Mouse (Mus musculus) MEL (cell line): ENCODE results near the gene Fabp7. TPM values are rescaled to one million over a fixed set of nuclear protein-coding genes. Genes with fewer than 3 reads are reported as not detected.

ENCODE experiments used
- DNase-seq: peaks from one replicate; pipeline ENCODE4 v3.0.0; 2011; ENCODE audit warnings: low read depth, low spot score
- H3K27ac ChIP-seq: 2 replicates; pipeline ENCODE4 v1.5.1; 2012; ENCODE audit warnings: low read depth, mild to moderate bottlenecking, control low read depth, low read length, moderate library complexity; ENCODE audit not compliant: control insufficient read depth
- H3K27me3 ChIP-seq, 2 experiments: fragments of 150-350 bp in 1 of 2; sonication (generic) in 1 of 2; 2 replicates each; pipeline ENCODE4 v1.6.1; 2012; ENCODE audit warnings: low read length in 2 of 2, mild to moderate bottlenecking in 2 of 2, improper control_type of control experiment in 1 of 2, moderate library complexity in 1 of 2; ENCODE audit not compliant: insufficient read depth in 2 of 2, control insufficient read depth in 1 of 2
- H3K36me3 ChIP-seq, 2 experiments: 2 replicates each; pipeline ENCODE4 v1.6.1; 2012 to 2014; ENCODE audit warnings: low read length in 2 of 2, improper control_type of control experiment in 1 of 2, inconsistent platforms in 1 of 2, mild to moderate bottlenecking in 1 of 2; ENCODE audit not compliant: insufficient read depth in 2 of 2, control insufficient read depth in 1 of 2
- H3K4me1 ChIP-seq, 2 experiments: fragments of 150-350 bp in 1 of 2; sonication (generic) in 1 of 2; 2 replicates each; pipeline ENCODE4 v1.6.1; 2012; ENCODE audit warnings: low read length in 2 of 2, improper control_type of control experiment in 1 of 2, mild to moderate bottlenecking in 1 of 2; ENCODE audit not compliant: insufficient read depth in 2 of 2, control insufficient read depth in 1 of 2
- H3K4me3 ChIP-seq, 2 experiments: fragments of 150-350 bp in 1 of 2; sonication (generic) in 1 of 2; 2 replicates each; pipeline ENCODE4 v1.5.1; 2012; ENCODE audit warnings: low read depth in 2 of 2, low read length in 2 of 2, mild to moderate bottlenecking in 2 of 2, moderate library complexity in 2 of 2, control low read depth in 1 of 2, improper control_type of control experiment in 1 of 2; ENCODE audit not compliant: control insufficient read depth in 1 of 2, insufficient read depth in 1 of 2
- H3K79me2 ChIP-seq: 2 replicates; pipeline ENCODE4 v1.6.1; 2012; ENCODE audit warnings: mild to moderate bottlenecking, low read length, moderate library complexity; ENCODE audit not compliant: control insufficient read depth, poor library complexity, insufficient read depth
- H3K9ac ChIP-seq: 2 replicates; pipeline ENCODE4 v1.6.1; 2012; ENCODE audit warnings: low read depth, mild to moderate bottlenecking, control low read depth, low read length, moderate library complexity; ENCODE audit not compliant: control insufficient read depth, poor library complexity, severe bottlenecking
- H3K9me3 ChIP-seq: fragments of 150-350 bp; sonication (generic); replicated peaks from 2 replicates; pipeline ENCODE4 v1.6.1; 2012; ENCODE audit warnings: mild to moderate bottlenecking, low read length, improper control_type of control experiment, moderate library complexity; ENCODE audit not compliant: insufficient read depth
- BHLHE40 ChIP-seq: IDR thresholded peaks from 2 replicates; pipeline ENCODE4 v1.6.1; 2012; ENCODE audit warnings: low read depth, mild to moderate bottlenecking, inconsistent platforms, low read length, improper control_type of control experiment, borderline replicate concordance
- CHD1 ChIP-seq: IDR thresholded peaks from 2 replicates; pipeline ENCODE4 v1.6.1; 2012; ENCODE audit warnings: low read depth, mild to moderate bottlenecking, inconsistent platforms, low read length, improper control_type of control experiment
- CHD2 ChIP-seq: IDR thresholded peaks from 2 replicates; pipeline ENCODE4 v1.6.1; 2011; ENCODE audit warnings: low read length, improper control_type of control experiment
- CTCF ChIP-seq, 3 experiments: IDR thresholded peaks in 2 of 3; conservative IDR thresholded peaks in 1 of 3; 2 replicates each; pipeline ENCODE4 v1.5.1; 2011 to 2012; ENCODE audit warnings: low read length in 3 of 3, low read depth in 2 of 3, mild to moderate bottlenecking in 2 of 3, improper control_type of control experiment in 1 of 3, inconsistent platforms in 1 of 3, mixed read lengths in 1 of 3, moderate library complexity in 1 of 3; ENCODE audit not compliant: control insufficient read depth in 1 of 3, insufficient read depth in 1 of 3, poor library complexity in 1 of 3, severe bottlenecking in 1 of 3
- EP300 ChIP-seq, 2 experiments: IDR thresholded peaks; 2 replicates each; pipeline ENCODE4 v1.6.1; 2011; ENCODE audit warnings: improper control_type of control experiment in 2 of 2, low read length in 2 of 2, low read depth in 1 of 2, mild to moderate bottlenecking in 1 of 2
- ETS1 ChIP-seq: IDR thresholded peaks from 2 replicates; pipeline ENCODE4 v1.6.1; 2012; ENCODE audit warnings: low read depth, mild to moderate bottlenecking, inconsistent platforms, low read length, improper control_type of control experiment, moderate library complexity
- GABPA ChIP-seq: IDR thresholded peaks from 2 replicates; pipeline ENCODE4 v1.6.1; 2012; ENCODE audit warnings: low read depth, mild to moderate bottlenecking, inconsistent platforms, low read length, improper control_type of control experiment, moderate library complexity
- HCFC1 ChIP-seq: IDR thresholded peaks from 2 replicates; pipeline ENCODE4 v1.6.1; 2012; ENCODE audit warnings: low read depth, mild to moderate bottlenecking, inconsistent platforms, low read length, improper control_type of control experiment, moderate library complexity
- JUND ChIP-seq: IDR thresholded peaks from 2 replicates; pipeline ENCODE4 v1.6.1; 2011; ENCODE audit warnings: low read depth, mild to moderate bottlenecking, improper control_type of control experiment, low read length
- KAT2A ChIP-seq: conservative IDR thresholded peaks from 2 replicates; pipeline ENCODE4 v1.6.1; 2012; ENCODE audit warnings: low read depth, low read length, improper control_type of control experiment, inconsistent platforms
- MAFK ChIP-seq: IDR thresholded peaks from 2 replicates; pipeline ENCODE4 v1.6.1; 2011; ENCODE audit warnings: low read depth, mild to moderate bottlenecking, low read length, improper control_type of control experiment, borderline replicate concordance
- MAZ ChIP-seq: IDR thresholded peaks from 2 replicates; pipeline ENCODE4 v1.6.1; 2012; ENCODE audit warnings: low read depth, mild to moderate bottlenecking, inconsistent platforms, low read length, improper control_type of control experiment
- MYB ChIP-seq: IDR thresholded peaks from 2 replicates; pipeline ENCODE4 v1.6.1; 2011; ENCODE audit warnings: mild to moderate bottlenecking, low read depth, low read length, improper control_type of control experiment
- MYC ChIP-seq: IDR thresholded peaks from 2 replicates; pipeline ENCODE4 v1.6.1; 2011; ENCODE audit warnings: low read depth, mild to moderate bottlenecking, low read length, improper control_type of control experiment, moderate library complexity
- NELFE ChIP-seq: IDR thresholded peaks from 2 replicates; pipeline ENCODE4 v1.6.1; 2011; ENCODE audit warnings: low read depth, low read length, improper control_type of control experiment
- POLR2A ChIP-seq, 2 experiments: IDR thresholded peaks; 2 replicates each; pipeline ENCODE4 v1.6.1; 2011 to 2012; ENCODE audit warnings: low read length in 2 of 2, mild to moderate bottlenecking in 2 of 2, control low read depth in 1 of 2, improper control_type of control experiment in 1 of 2, low read depth in 1 of 2, moderate library complexity in 1 of 2; ENCODE audit not compliant: control insufficient read depth in 1 of 2, insufficient read depth in 1 of 2, poor library complexity in 1 of 2
- POLR2AphosphoS2 ChIP-seq: IDR thresholded peaks from 2 replicates; pipeline ENCODE4 v1.6.1; 2011; ENCODE audit warnings: low read length, improper control_type of control experiment
- POLR2AphosphoS5 ChIP-seq: IDR thresholded peaks from 2 replicates; pipeline ENCODE4 v1.6.1; 2012; ENCODE audit warnings: low read depth, borderline replicate concordance, mild to moderate bottlenecking, inconsistent platforms, low read length, moderate library complexity, mixed read lengths
- RAD21 ChIP-seq: IDR thresholded peaks from 2 replicates; pipeline ENCODE4 v1.6.1; 2011; ENCODE audit warnings: mild to moderate bottlenecking, low read depth, low read length, improper control_type of control experiment
- RCOR1 ChIP-seq: IDR thresholded peaks from 2 replicates; pipeline ENCODE4 v1.6.1; 2012; ENCODE audit warnings: low read depth, mild to moderate bottlenecking, inconsistent platforms, low read length, improper control_type of control experiment
- SIN3A ChIP-seq: IDR thresholded peaks from 2 replicates; pipeline ENCODE4 v1.6.1; 2012; ENCODE audit warnings: low read length, improper control_type of control experiment, inconsistent platforms
- TAL1 ChIP-seq: IDR thresholded peaks from 2 replicates; pipeline ENCODE4 v1.6.1; 2012; ENCODE audit warnings: mild to moderate bottlenecking, inconsistent platforms, low read length, moderate library complexity, mixed read lengths
- TCF12 ChIP-seq: IDR thresholded peaks from 2 replicates; pipeline ENCODE4 v1.6.1; 2014; ENCODE audit warnings: low read depth, mild to moderate bottlenecking, inconsistent platforms, low read length, improper control_type of control experiment, moderate library complexity
- UBTF ChIP-seq: IDR thresholded peaks from 2 replicates; pipeline ENCODE4 v1.6.1; 2012; ENCODE audit warnings: low read depth, mild to moderate bottlenecking, inconsistent platforms, low read length, improper control_type of control experiment, moderate library complexity, borderline replicate concordance; ENCODE audit not compliant: insufficient read depth
- USF1 ChIP-seq: IDR thresholded peaks from 2 replicates; pipeline ENCODE4 v1.6.1; 2014; ENCODE audit warnings: low read depth, mild to moderate bottlenecking, inconsistent platforms, low read length, improper control_type of control experiment, moderate library complexity
- ZC3H11A ChIP-seq: IDR thresholded peaks from 2 replicates; pipeline ENCODE4 v1.6.1; 2012; ENCODE audit warnings: low read depth, mild to moderate bottlenecking, inconsistent platforms, low read length, improper control_type of control experiment
- ZKSCAN1 ChIP-seq: IDR thresholded peaks from 2 replicates; pipeline ENCODE4 v1.6.1; 2012; ENCODE audit warnings: low read depth, mild to moderate bottlenecking, inconsistent platforms, low read length, improper control_type of control experiment, moderate library complexity
- ZMIZ1 ChIP-seq: IDR thresholded peaks from 2 replicates; pipeline ENCODE4 v1.6.1; 2012; ENCODE audit warnings: low read depth, mild to moderate bottlenecking, inconsistent platforms, low read length, improper control_type of control experiment, moderate library complexity
- ZNF384 ChIP-seq: IDR thresholded peaks from 2 replicates; pipeline ENCODE4 v1.6.1; 2012; ENCODE audit warnings: low read depth, mild to moderate bottlenecking, inconsistent platforms, low read length, improper control_type of control experiment
- polyA plus RNA-seq, 2 experiments: library from polyadenylated mRNA; stranded (reverse) in 1 of 2; unstranded in 1 of 2; fragments of >175 nt in 1 of 2; fragments of >200 nt in 1 of 2; gene quantifications; 2 replicates each; pipeline versions ENCODE4 v1.2.1 to v1.2.4; 2012; ENCODE audit warnings: low replicate concordance in 2 of 2, low read depth in 1 of 2; ENCODE audit not compliant: insufficient read length in 2 of 2, insufficient read depth in 1 of 2, missing spikeins in 1 of 2
- total RNA-seq: library from RNA; depleted of rRNA; stranded (reverse); fragments of 300-350 nt; gene quantifications from 2 replicates; pipeline ENCODE4 v1.2.3, GENCODE M21; 2012

Fabp7 gene
- total and polyA plus RNA-seq, 3 experiments: 4.1 to 26.4 TPM; not detected in 1

DNA sequence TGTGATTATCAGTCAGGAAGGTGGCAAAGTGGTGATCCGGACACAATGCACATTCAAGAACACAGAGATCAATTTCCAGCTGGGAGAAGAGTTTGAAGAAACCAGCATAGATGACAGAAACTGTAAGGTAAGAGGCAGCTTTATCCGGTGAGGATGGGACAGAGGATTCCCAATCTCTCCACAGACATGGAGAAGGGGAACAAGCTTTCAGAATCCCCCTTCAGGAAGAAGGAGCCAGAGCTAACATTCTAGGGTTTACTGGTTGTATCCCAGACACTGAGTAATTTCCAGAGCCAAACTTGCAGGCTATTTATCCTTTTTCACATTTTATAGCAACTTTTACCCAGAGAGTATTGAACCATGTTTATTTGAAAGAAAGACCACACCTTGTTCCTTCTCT, 871 bp downstream of the Fabp7 start:
- no peak overlapping the region for H3K27ac ChIP-seq
- no peaks in the 10 kb centered on the region for H3K27me3 ChIP-seq
- H3K9ac ChIP-seq: no peak overlapping the region
- no peaks in the 10 kb centered on the region for H3K9me3 ChIP-seq
- H3K4me1 ChIP-seq: no peaks in the 10 kb centered on the region
- no peak for TF ChIP-seq POLR2AphosphoS5
- no peak for TF ChIP-seq MAZ
- TF ChIP-seq ZKSCAN1: no peak
- TF ChIP-seq UBTF: no peak
- no peak for TF ChIP-seq JUND
- TF ChIP-seq KAT2A: no peak
- no peak for TF ChIP-seq CHD1
- no peak for TF ChIP-seq ZC3H11A
- no peak for TF ChIP-seq MAFK
- TF ChIP-seq MYB: no peak
- no peak for TF ChIP-seq MYC
- no peak for TF ChIP-seq RAD21
- no peak for TF ChIP-seq USF1
- TF ChIP-seq BHLHE40: no peak
- TF ChIP-seq ZNF384: no peak
- no peak for TF ChIP-seq RCOR1
- TF ChIP-seq HCFC1: no peak
- TF ChIP-seq CHD2: no peak
- no peak for TF ChIP-seq ZMIZ1
- TF ChIP-seq, all 39 proteins: peak for 0
- Histone ChIP-seq H3K36me3 (no peaks in the 10 kb centered on the region), H3K79me2 (no peaks in the 10 kb centered on the region), H3K4me3 (no peak overlapping the region)
- no peak for DNase-seq

DNA sequence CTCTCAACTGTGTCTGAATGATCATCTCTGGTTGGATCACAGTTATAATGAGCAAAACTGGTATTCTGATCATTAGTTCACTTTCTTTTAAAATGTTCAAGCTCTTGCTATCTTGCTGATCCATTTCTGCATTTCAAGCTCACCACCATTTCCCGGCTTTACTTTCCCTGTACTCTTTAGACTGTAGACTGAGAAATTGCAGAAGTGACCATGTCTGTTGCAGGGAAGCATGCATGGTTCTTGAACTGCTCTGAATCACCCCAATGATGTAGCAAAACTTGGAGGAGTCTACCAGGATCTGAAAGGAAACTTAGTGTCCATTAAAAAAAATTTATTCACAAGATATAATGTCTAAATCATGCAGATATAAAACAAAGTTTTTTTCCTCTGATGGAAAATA, 8.3 kb downstream of the Fabp7 start:
- Histone ChIP-seq H3K9me3 (no peaks in the 10 kb centered on the region), H3K9ac (no peak overlapping the region), H3K27me3 (no peaks in the 10 kb centered on the region)
- DNase-seq: no peak
- TF ChIP-seq TAL1 (no peak), SIN3A (no peak), JUND (no peak), TCF12 (no peak), ZMIZ1 (no peak), MYB (no peak), POLR2AphosphoS5 (no peak), CTCF (IDR thresholded peaks at IDR 0.05 in 2 of 3, conservative IDR thresholded peaks at IDR 0.05 in 1 of 3; ENCODE audit: control insufficient read depth in 1 of 3, insufficient read depth in 1 of 3, low read depth in 2 of 3, low read length in 3 of 3, poor library complexity in 1 of 3, severe bottlenecking in 1 of 3) (no peak), KAT2A (no peak), NELFE (no peak), ETS1 (no peak), EP300 (IDR thresholded peaks at IDR 0.05; ENCODE audit: low read depth in 1 of 2, low read length in 2 of 2) (no peak), POLR2AphosphoS2 (no peak), CHD2 (no peak), GABPA (no peak), POLR2A (IDR thresholded peaks at IDR 0.05; ENCODE audit: control insufficient read depth in 1 of 2, insufficient read depth in 1 of 2, low read depth in 1 of 2, low read length in 2 of 2, poor library complexity in 1 of 2) (no peak)
- TF ChIP-seq, all 39 proteins: peak for 0
- Histone ChIP-seq H3K79me2 (no peaks in the 10 kb centered on the region), H3K27ac (no peak overlapping the region), H3K36me3 (no peaks in the 10 kb centered on the region), H3K4me1 (no peaks in the 10 kb centered on the region; a peak in 1 of 4 replicates), H3K4me3 (no peak overlapping the region)
